Mouse (Mus musculus): ENCODE results near the gene Gnaq. TPM values are rescaled to one million over a fixed set of nuclear protein-coding genes. Genes with fewer than 3 reads are reported as not detected.
A peak's percentile ranks its signal among the peaks of the same experiment; 100 is the strongest.

Gnaq gene
- polyA plus RNA-seq, 1 experiment from 2014 or later, result 115 TPM

GRCm38 (mm10) chr19:16411302-16411701 lies 278.7 kb downstream of the Gnaq start:
- Histone ChIP-seq H3K4me1 (ENCODE audit: control insufficient read depth, insufficient read depth, low read length) (no peaks in the 10 kb centered on the region), H3K4me3 (ENCODE audit: low read depth, low read length) (no peak overlapping the region), H3K27me3 (ENCODE audit: control insufficient read depth, insufficient read depth, low read depth, low read length) (no peaks in the 10 kb centered on the region), H3K36me3 (ENCODE audit: control insufficient read depth, insufficient read depth, low read length) (no peaks in the 10 kb centered on the region), H3K9me3 (replicated peaks; ENCODE audit: control insufficient read depth, low read length, poor library complexity, severe bottlenecking) (no peaks in the 10 kb centered on the region), H3K9ac (ENCODE audit: low read depth, low read length) (no peak overlapping the region), H3K4me2 (ENCODE audit: low read length) (no peak overlapping the region), H3K27ac (ENCODE audit: low read length) (no peak overlapping the region)
- no peak for ATAC-seq

- 93% methylated on average over 5 of the region's 5 CpGs for whole genome bisulfite sequencing
- Histone ChIP-seq H3K36me3 (ENCODE audit: control insufficient read depth, insufficient read depth, low read length) (no peaks in the 10 kb centered on the region), H3K9me3 (replicated peaks; ENCODE audit: control insufficient read depth, low read length, poor library complexity, severe bottlenecking) (no peaks in the 10 kb centered on the region), H3K4me3 (ENCODE audit: low read depth, low read length) (no peak overlapping the region), H3K9ac (ENCODE audit: low read depth, low read length) (no peak overlapping the region), H3K4me2 (ENCODE audit: low read length) (no peak overlapping the region), H3K27me3 (ENCODE audit: control insufficient read depth, insufficient read depth, low read depth, low read length) (no peaks in the 10 kb centered on the region), H3K4me1 (ENCODE audit: control insufficient read depth, insufficient read depth, low read length) (no peaks in the 10 kb centered on the region), H3K27ac (ENCODE audit: low read length) (no peak overlapping the region)
- ATAC-seq, result no peak
These were observed 285.5 kb downstream of the Gnaq start for GRCm38 (mm10) chr19:16418086-16418663.

GRCm38 (mm10) chr19:16425596-16425995 lies 293.0 kb downstream of the Gnaq start:
- H3K4me2 ChIP-seq (ENCODE audit: low read length), result no peak overlapping the region
- ATAC-seq, result no peak
- H3K27me3 ChIP-seq (ENCODE audit: control insufficient read depth, insufficient read depth, low read depth, low read length), result no peaks in the 10 kb centered on the region
- 77% methylated on average over 2 of the region's 2 CpGs for WGBS
- no peak overlapping the region for H3K27ac ChIP-seq (ENCODE audit: low read length)
- no peaks in the 10 kb centered on the region for H3K36me3 ChIP-seq (ENCODE audit: control insufficient read depth, insufficient read depth, low read length)
- H3K9ac ChIP-seq (ENCODE audit: low read depth, low read length), result no peak overlapping the region
- H3K9me3 ChIP-seq (replicated peaks; ENCODE audit: control insufficient read depth, low read length, poor library complexity, severe bottlenecking), result no peaks in the 10 kb centered on the region; the same call in 1 of the 2 replicates
- no peaks in the 10 kb centered on the region for H3K4me1 ChIP-seq (ENCODE audit: control insufficient read depth, insufficient read depth, low read length)
- H3K4me3 ChIP-seq (ENCODE audit: low read depth, low read length), result no peak overlapping the region

GRCm38 (mm10) chr19:16431368-16431767 lies 298.7 kb downstream of the Gnaq start:
- no peak for ATAC-seq
- no peaks in the 10 kb centered on the region for H3K36me3 ChIP-seq (ENCODE audit: control insufficient read depth, insufficient read depth, low read length)
- peaks cover 15% of the 10 kb centered on the region for H3K4me1 ChIP-seq (ENCODE audit: control insufficient read depth, insufficient read depth, low read length)
- no peak overlapping the region for H3K9ac ChIP-seq (ENCODE audit: low read depth, low read length)
- no peak overlapping the region for H3K27ac ChIP-seq (ENCODE audit: low read length)
- no peak overlapping the region for H3K4me3 ChIP-seq (ENCODE audit: low read depth, low read length)
- WGBS, result 70% methylated on average over 8 of the region's 8 CpGs
- H3K27me3 ChIP-seq (ENCODE audit: control insufficient read depth, insufficient read depth, low read depth, low read length), result peaks cover 13% of the 10 kb centered on the region
- no peak overlapping the region for H3K4me2 ChIP-seq (ENCODE audit: low read length)
- H3K9me3 ChIP-seq (replicated peaks; ENCODE audit: control insufficient read depth, low read length, poor library complexity, severe bottlenecking), result no peaks in the 10 kb centered on the region; the same call in 1 of the 2 replicates

GRCm38 (mm10) chr19:16434879-16435278 lies 302.2 kb downstream of the Gnaq start:
- 18% methylated on average over 9 of the region's 9 CpGs for WGBS
- no peak for ATAC-seq
- Histone ChIP-seq H3K9ac (ENCODE audit: low read depth, low read length) (no peak overlapping the region), H3K4me3 (ENCODE audit: low read depth, low read length) (peak overlapping the region; percentile 41; the same call in 1 of the 2 replicates), H3K9me3 (replicated peaks; ENCODE audit: control insufficient read depth, low read length, poor library complexity, severe bottlenecking) (no peaks in the 10 kb centered on the region), H3K27ac (ENCODE audit: low read length) (no peak overlapping the region), H3K4me2 (ENCODE audit: low read length) (peak overlapping the region; percentile 58), H3K36me3 (ENCODE audit: control insufficient read depth, insufficient read depth, low read length) (no peaks in the 10 kb centered on the region), H3K4me1 (ENCODE audit: control insufficient read depth, insufficient read depth, low read length) (peaks cover 19% of the 10 kb centered on the region), H3K27me3 (ENCODE audit: control insufficient read depth, insufficient read depth, low read depth, low read length) (peaks cover 28% of the 10 kb centered on the region)

GRCm38 (mm10) chr19:16435531-16436231 lies 303.1 kb downstream of the Gnaq start, which contains the start of gene Gna14:
Gene Gna14 (plus strand): TSS chr19:16435762.
- 2% methylated on average over 27 of the region's 27 CpGs for WGBS
- peak within 1 kb of the TSS; percentile 58 for H3K4me2 ChIP-seq (ENCODE audit: low read length)
- peaks cover 28% of the 10 kb centered on the region for H3K27me3 ChIP-seq (ENCODE audit: control insufficient read depth, insufficient read depth, low read depth, low read length)
- no peaks in the 10 kb centered on the region for H3K9me3 ChIP-seq (replicated peaks; ENCODE audit: control insufficient read depth, low read length, poor library complexity, severe bottlenecking)
- H3K36me3 ChIP-seq (ENCODE audit: control insufficient read depth, insufficient read depth, low read length), result no peaks in the 10 kb centered on the region
- no peak within 1 kb of the TSS for H3K27ac ChIP-seq (ENCODE audit: low read length)
- peak; percentile 61 for ATAC-seq
- peak within 1 kb of the TSS; percentile 32 for H3K9ac ChIP-seq (ENCODE audit: low read depth, low read length)
- H3K4me3 ChIP-seq (ENCODE audit: low read depth, low read length), result peak within 1 kb of the TSS; percentile 41
- H3K4me1 ChIP-seq (ENCODE audit: control insufficient read depth, insufficient read depth, low read length), result peaks cover 19% of the 10 kb centered on the region

GRCm38 (mm10) chr19:16436335-16437169 lies 303.9 kb downstream of the Gnaq start:
- H3K9ac ChIP-seq (ENCODE audit: low read depth, low read length), result peak overlapping the region; percentile 27
- peaks cover 19% of the 10 kb centered on the region for H3K4me1 ChIP-seq (ENCODE audit: control insufficient read depth, insufficient read depth, low read length)
- peaks cover 28% of the 10 kb centered on the region for H3K27me3 ChIP-seq (ENCODE audit: control insufficient read depth, insufficient read depth, low read depth, low read length)
- WGBS, result 2% methylated on average over 61 of the region's 61 CpGs
- H3K4me2 ChIP-seq (ENCODE audit: low read length), result peak overlapping the region; percentile 58
- peak; percentile 39 for ATAC-seq
- H3K36me3 ChIP-seq (ENCODE audit: control insufficient read depth, insufficient read depth, low read length), result no peaks in the 10 kb centered on the region
- no peak overlapping the region for H3K27ac ChIP-seq (ENCODE audit: low read length)
- H3K4me3 ChIP-seq (ENCODE audit: low read depth, low read length), result peak overlapping the region; percentile 41
- no peaks in the 10 kb centered on the region for H3K9me3 ChIP-seq (replicated peaks; ENCODE audit: control insufficient read depth, low read length, poor library complexity, severe bottlenecking)

All from midbrain, embryonic 16.5 days (tissue).